Mouse (Mus musculus) embryo, embryonic 10.5 days (tissue): ENCODE data around the gene Tenm3.
"Not testable (repeated sequence)": the region's sequence is repeated elsewhere in the genome, so short reads cannot be mapped to it uniquely, and the experiment has no call there.

ENCODE experiments used
- DNase-seq: peaks from one replicate; pipeline ENCODE4 v3.0.0-alpha.2; 2015; ENCODE audit warnings: low spot score

Gene Tenm3

GRCm38 (mm10) chr8:48204114-48204837 lies 639.5 kb downstream of the Tenm3 start:
- DNase-seq: no peak

GRCm38 (mm10) chr8:48203611-48204010 lies 640.1 kb downstream of the Tenm3 start:
- no peak for DNase-seq

GRCm38 (mm10) chr8:48203161-48203560 lies 640.6 kb downstream of the Tenm3 start:
- no peak for DNase-seq

- DNase-seq: no peak
These were observed 641.1 kb downstream of the Tenm3 start for GRCm38 (mm10) chr8:48202632-48203031.

- DNase-seq: no peak
These were observed 644.6 kb downstream of the Tenm3 start for GRCm38 (mm10) chr8:48199171-48199570.

GRCm38 (mm10) chr8:48195971-48196370 lies 647.8 kb downstream of the Tenm3 start:
- no peak for DNase-seq

- no peak for DNase-seq
These were observed 655.2 kb downstream of the Tenm3 start for GRCm38 (mm10) chr8:48188586-48188985.

GRCm38 (mm10) chr8:48183758-48184157 lies 660.0 kb downstream of the Tenm3 start:
- no peak for DNase-seq

GRCm38 (mm10) chr8:48181000-48181399 lies 662.8 kb downstream of the Tenm3 start:
- DNase-seq: no peak

GRCm38 (mm10) chr8:48180146-48180545 lies 663.6 kb downstream of the Tenm3 start:
- DNase-seq: not testable (repeated sequence)

GRCm38 (mm10) chr8:48178993-48179392 lies 664.8 kb downstream of the Tenm3 start:
- DNase-seq: peak; percentile 44

GRCm38 (mm10) chr8:48177876-48178275 lies 665.9 kb downstream of the Tenm3 start:
- no peak for DNase-seq
